Mouse (Mus musculus) G1E (cell line): Measurements from ENCODE around the gene Anxa9. TPM values are rescaled to one million over a fixed set of nuclear protein-coding genes. Genes with fewer than 3 reads are reported as not detected.
"Not testable (repeated sequence)": the region's sequence is repeated elsewhere in the genome, so short reads cannot be mapped to it uniquely, and the experiment has no call there.

Experiments used
- ATAC-seq: 2 replicates; pipeline ENCODE4 v1.8.0; 2016; ENCODE audit warnings: mild to moderate bottlenecking; ENCODE audit not compliant: insufficient number of reproducible peaks, poor library complexity, low FRiP score, severe bottlenecking; ENCODE audit errors: extremely low read depth
- DNase-seq: peaks from one replicate; pipeline ENCODE4 v3.0.0; 2012; ENCODE audit warnings: low spot score
- H3K27me3 ChIP-seq: 2 replicates; pipeline ENCODE4 v1.6.1; 2012; ENCODE audit warnings: mild to moderate bottlenecking, low read length, inconsistent platforms; ENCODE audit not compliant: insufficient read depth
- H3K36me3 ChIP-seq: replicated peaks from 2 replicates; pipeline ENCODE3; 2012; ENCODE audit warnings: mild to moderate bottlenecking, inconsistent platforms
- H3K4me1 ChIP-seq: 2 replicates; pipeline ENCODE4 v1.6.1; 2012; ENCODE audit warnings: low read depth, low read length, inconsistent platforms, mixed read lengths; ENCODE audit not compliant: insufficient read depth
- H3K4me3 ChIP-seq: 2 replicates; pipeline ENCODE4 v1.5.1; 2012; ENCODE audit warnings: low read depth, mild to moderate bottlenecking, inconsistent platforms, low read length, moderate library complexity, mixed read lengths
- H3K9me3 ChIP-seq: replicated peaks from 2 replicates; pipeline ENCODE4 v1.6.1; 2012; ENCODE audit warnings: inconsistent platforms
- CTCF ChIP-seq: IDR thresholded peaks from 2 replicates; pipeline ENCODE4 v1.5.1; 2012; ENCODE audit warnings: low read depth, low read length, inconsistent platforms, mixed read lengths
- GATA1 ChIP-seq: IDR thresholded peaks from 2 replicates; pipeline ENCODE4 v1.6.1; 2012; ENCODE audit warnings: borderline replicate concordance, low read length, inconsistent platforms, mixed read lengths
- GATA2 ChIP-seq: IDR thresholded peaks from 2 replicates; pipeline ENCODE4 v1.6.1; 2012; ENCODE audit warnings: low read depth, low read length, inconsistent platforms, borderline replicate concordance
- POLR2AphosphoS5 ChIP-seq: IDR thresholded peaks from 2 replicates; pipeline ENCODE4 v1.6.1; 2012; ENCODE audit warnings: low read depth, low read length, inconsistent platforms; ENCODE audit not compliant: insufficient replicate concordance
- TAL1 ChIP-seq: conservative IDR thresholded peaks from 2 replicates; pipeline ENCODE4 v1.6.1; 2012; ENCODE audit warnings: low read depth, low read length, inconsistent platforms, mixed read lengths
- polyA plus RNA-seq: library from polyadenylated mRNA; stranded (reverse); fragments of >175 nt; gene quantifications from 2 replicates; pipeline ENCODE4 v1.2.3, GENCODE M21; 2012
- total RNA-seq, 2 experiments: library from RNA; stranded (forward) in 1 of 2; stranded (reverse) in 1 of 2; fragments of 200-1000 nt in 1 of 2; fragments of >200 nt in 1 of 2; fragmentation: Nextera tagmentation in 1 of 2; gene quantifications; 2 replicates each; pipeline ENCODE4 v1.2.3; 2014 to 2017

The Anxa9 gene
- 15.2 and 29.8 TPM in 2 replicates for total RNA-seq (2014; fragmentation: Nextera tagmentation)
- total RNA-seq (2017): 9.4 and 10.3 TPM in 2 replicates
- 1.1 and 1.4 TPM in 2 replicates for polyA plus RNA-seq

- H3K27me3 ChIP-seq: no peaks in the 10 kb centered on the region
Observed at GRCm38 (mm10) chr3:95307100-95307499, at the start of gene Anxa9. Gene Anxa9 (minus strand): TSS chr3:95307176.

GRCm38 (mm10) chr3:95355911-95356544 is 49.1 kb upstream of the Anxa9 start:
- not testable (repeated sequence) for DNase-seq, ATAC-seq, H3K27me3 ChIP-seq
- H3K9me3 ChIP-seq: peaks cover 21% of the 10 kb centered on the region
- H3K36me3 ChIP-seq: peaks cover 33% of the 10 kb centered on the region
- H3K4me1 ChIP-seq: peaks cover 49% of the 10 kb centered on the region
- H3K4me3 ChIP-seq: peak overlapping the region; percentile 63; the same call in 1 of the 2 replicates

More at GRCm38 (mm10) chr3:95307100-95307499, at the start of gene Anxa9:
- Histone ChIP-seq H3K9me3 (no peaks in the 10 kb centered on the region), H3K4me1 (peaks cover 33% of the 10 kb centered on the region), H3K4me3 (no peak within 1 kb of the TSS), H3K36me3 (peaks cover 63% of the 10 kb centered on the region)
- TF ChIP-seq CTCF (no peak), TAL1 (no peak), GATA1 (no peak), POLR2AphosphoS5 (no peak), GATA2 (no peak)
- DNase-seq (no peak), ATAC-seq (no peak)

DNA sequence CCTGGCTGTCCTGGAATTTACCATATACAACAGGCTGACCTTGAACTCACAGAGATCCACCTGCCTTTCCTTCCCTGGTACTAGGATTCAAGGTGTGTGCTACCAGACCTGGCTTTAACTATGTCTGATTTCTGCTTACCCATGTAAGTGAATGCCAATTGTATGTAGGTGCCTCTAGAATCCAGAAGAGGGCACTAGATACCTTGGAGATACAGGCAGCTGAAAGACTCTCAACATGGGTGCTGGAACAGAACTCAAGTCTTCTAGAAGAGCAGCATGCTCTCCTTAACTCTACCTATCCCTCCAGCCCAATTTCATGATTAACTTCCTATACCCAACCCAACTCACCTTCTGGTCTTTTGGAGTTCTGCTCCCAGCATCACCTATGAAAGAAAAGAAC is 42.5 kb upstream of the Anxa9 start:
- DNase-seq (no peak), ATAC-seq (no peak)
- no peaks in the 10 kb centered on the region for H3K9me3 ChIP-seq
- peaks cover 91% of the 10 kb centered on the region for H3K36me3 ChIP-seq
- H3K4me3 ChIP-seq: no peak overlapping the region
- H3K4me1 ChIP-seq: peaks cover 37% of the 10 kb centered on the region
- no peaks in the 10 kb centered on the region for H3K27me3 ChIP-seq
- TF ChIP-seq GATA2 (no peak), CTCF (peak; percentile 66)

DNA sequence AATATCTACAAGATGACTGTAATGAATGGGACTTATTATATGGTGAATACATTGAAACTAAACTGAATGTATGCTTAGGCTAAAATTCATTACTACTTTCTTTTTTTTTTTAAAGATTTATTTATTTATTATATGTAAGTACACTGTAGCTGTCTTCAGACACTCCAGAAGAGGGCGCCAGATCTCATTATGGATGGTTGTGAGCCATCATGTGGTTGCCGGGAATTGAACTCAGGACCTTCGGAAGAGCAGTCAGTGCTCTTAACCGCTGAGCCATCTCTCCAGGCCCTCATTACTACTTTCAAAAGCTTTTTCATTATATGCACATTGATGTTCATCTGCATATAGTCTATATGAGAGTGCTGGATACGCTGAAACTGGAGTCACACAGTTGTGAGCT is 41.4 kb upstream of the Anxa9 start:
- ATAC-seq: not testable (repeated sequence)

GRCm38 (mm10) chr3:95346454-95346853 is 39.5 kb upstream of the Anxa9 start:
- TF ChIP-seq GATA1 (no peak), TAL1 (no peak), CTCF (no peak), GATA2 (no peak), POLR2AphosphoS5 (no peak)
- no peaks in the 10 kb centered on the region for H3K27me3 ChIP-seq
- no peak for DNase-seq
- peaks cover 26% of the 10 kb centered on the region; the same call in 1 of the 2 replicates for H3K4me1 ChIP-seq
- H3K4me3 ChIP-seq: no peak overlapping the region
- no peak for ATAC-seq
- H3K9me3 ChIP-seq: no peaks in the 10 kb centered on the region
- peaks cover 92% of the 10 kb centered on the region for H3K36me3 ChIP-seq

More for the DNA sequence above, 41.4 kb upstream of the Anxa9 start:
- not testable (repeated sequence) for H3K4me3 ChIP-seq, H3K9me3 ChIP-seq, H3K27me3 ChIP-seq, DNase-seq
- Histone ChIP-seq H3K36me3 (peaks cover 92% of the 10 kb centered on the region), H3K4me1 (peaks cover 30% of the 10 kb centered on the region)

DNA sequence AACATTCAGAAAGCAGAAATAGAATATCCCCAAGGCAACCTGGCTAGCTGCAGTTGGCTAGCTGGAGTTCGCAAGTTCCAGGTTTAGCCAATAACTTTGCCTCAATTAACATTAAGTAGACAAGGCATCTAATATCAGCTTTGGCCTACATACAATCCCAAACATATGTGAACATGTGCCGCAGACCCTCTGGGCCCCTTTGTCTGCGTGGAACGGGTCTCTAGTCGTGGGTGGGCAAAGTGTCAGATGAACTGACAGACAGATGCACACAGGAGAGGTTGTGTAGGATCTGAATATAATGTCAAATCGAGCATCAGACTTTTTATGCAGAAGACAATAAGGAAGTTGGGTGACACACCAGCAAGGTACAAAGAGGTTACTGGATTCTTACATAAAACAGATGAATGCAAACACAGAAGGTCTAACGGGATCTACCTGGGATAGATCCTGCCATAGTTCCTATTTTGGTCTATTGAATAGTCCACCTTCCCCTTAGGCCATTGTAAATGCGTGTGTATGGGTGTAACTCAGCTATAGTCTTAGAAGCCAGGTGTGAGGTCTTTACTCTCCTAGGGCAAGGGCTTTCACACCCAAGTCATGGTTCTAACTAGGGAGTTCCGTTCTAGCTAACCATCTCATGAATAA is 36.5 kb upstream of the Anxa9 start:
- H3K27me3 ChIP-seq, H3K4me3 ChIP-seq, ATAC-seq, H3K9me3 ChIP-seq, DNase-seq: not testable (repeated sequence)
- peaks cover 94% of the 10 kb centered on the region for H3K36me3 ChIP-seq
- H3K4me1 ChIP-seq: peaks cover 20% of the 10 kb centered on the region

DNA sequence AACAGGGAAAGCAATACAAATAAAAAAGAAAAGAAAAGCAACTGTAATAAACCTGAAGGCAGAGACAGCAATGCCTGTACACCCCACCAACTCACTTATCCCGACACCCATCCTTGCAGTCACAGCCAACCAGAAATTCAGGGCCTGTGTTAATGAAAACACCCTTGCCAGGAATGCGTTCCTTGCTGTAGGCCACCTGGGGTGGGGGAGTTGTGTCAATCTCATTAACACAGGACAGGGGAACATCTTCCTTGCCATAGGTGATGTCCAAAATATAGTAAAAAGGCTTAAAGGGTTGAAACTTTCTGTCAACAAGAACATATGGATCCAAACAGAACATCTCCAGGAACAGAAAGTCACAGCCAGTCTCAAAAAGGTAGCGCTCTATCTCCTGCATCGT is 31.3 kb upstream of the Anxa9 start:
- H3K4me3 ChIP-seq: no peak overlapping the region
- no peak for DNase-seq
- no peaks in the 10 kb centered on the region for H3K27me3 ChIP-seq
- peaks cover 99% of the 10 kb centered on the region for H3K36me3 ChIP-seq
- peaks cover 28% of the 10 kb centered on the region for H3K4me1 ChIP-seq
- ATAC-seq: no peak
- no peaks in the 10 kb centered on the region for H3K9me3 ChIP-seq
- TF ChIP-seq GATA2 (no peak), CTCF (no peak), TAL1 (no peak), POLR2AphosphoS5 (no peak), GATA1 (no peak)
